Mouse (Mus musculus) ES-Bruce4 (cell line): ENCODE results near the gene March8. TPM values are rescaled to one million over a fixed set of nuclear protein-coding genes. Genes with fewer than 3 reads are reported as not detected.

Source experiments
- H3K27ac ChIP-seq: 2 replicates; pipeline ENCODE4 v1.5.1; 2012; ENCODE audit warnings: low read length, inconsistent platforms; ENCODE audit not compliant: insufficient read depth
- H3K27me3 ChIP-seq: 2 replicates; pipeline ENCODE4 v1.6.1; 2012; ENCODE audit warnings: mild to moderate bottlenecking, low read length, inconsistent platforms; ENCODE audit not compliant: control insufficient read depth, poor library complexity, insufficient read depth, severe bottlenecking
- H3K36me3 ChIP-seq: 2 replicates; pipeline ENCODE4 v1.6.1; 2012; ENCODE audit warnings: inconsistent platforms, mild to moderate bottlenecking, low read length, moderate library complexity; ENCODE audit not compliant: control insufficient read depth, poor library complexity, insufficient read depth, severe bottlenecking
- H3K4me1 ChIP-seq: one replicate; pipeline ENCODE4 v1.8.1; 2011; ENCODE audit warnings: low read length; ENCODE audit not compliant: control insufficient read depth, insufficient read depth
- H3K4me3 ChIP-seq: 2 replicates; pipeline ENCODE4 v1.5.1; 2011; ENCODE audit warnings: low read depth, mild to moderate bottlenecking, low read length
- H3K9ac ChIP-seq: 2 replicates; pipeline ENCODE4 v1.6.1; 2012; ENCODE audit warnings: low read depth, mild to moderate bottlenecking, inconsistent platforms; ENCODE audit not compliant: poor library complexity, severe bottlenecking
- H3K9me3 ChIP-seq: replicated peaks from 2 replicates; pipeline ENCODE4 v1.6.1; 2012; ENCODE audit warnings: mild to moderate bottlenecking, low read length, inconsistent platforms; ENCODE audit not compliant: control insufficient read depth, poor library complexity, insufficient read depth, severe bottlenecking
- CTCF ChIP-seq: IDR thresholded peaks from one replicate; pipeline ENCODE4 v1.8.1; 2011; ENCODE audit warnings: low read depth, low read length
- EP300 ChIP-seq: IDR thresholded peaks from 2 replicates; pipeline ENCODE4 v1.6.1; 2011; ENCODE audit warnings: low read depth, low read length; ENCODE audit not compliant: insufficient read depth
- POLR2A ChIP-seq: IDR thresholded peaks from one replicate; pipeline ENCODE4 v1.8.1; 2011; ENCODE audit warnings: low read length; ENCODE audit not compliant: insufficient read depth
- polyA plus RNA-seq: library from polyadenylated mRNA; stranded (reverse); fragments of >200 nt; gene quantifications from 2 replicates; pipeline ENCODE4 v1.2.4, GENCODE M21; 2011; ENCODE audit warnings: low read depth; ENCODE audit not compliant: missing spikeins, insufficient read depth, insufficient read length

Gene March8
- polyA plus RNA-seq, 1 experiment, result 29.0 TPM

- TF ChIP-seq EP300 (no peak), POLR2A (no peak), CTCF (no peak)
- Histone ChIP-seq H3K27ac (no peak overlapping the region), H3K4me3 (no peak overlapping the region), H3K4me1 (peaks cover 5% of the 10 kb centered on the region), H3K9me3 (no peaks in the 10 kb centered on the region), H3K27me3 (no peaks in the 10 kb centered on the region), H3K36me3 (no peaks in the 10 kb centered on the region), H3K9ac (no peak overlapping the region)
Observed at GRCm38 (mm10) chr6:116385194-116386044, 47.6 kb downstream of the March8 start.

- Histone ChIP-seq H3K27ac (no peak overlapping the region), H3K27me3 (no peaks in the 10 kb centered on the region), H3K4me1 (peaks cover 5% of the 10 kb centered on the region), H3K9ac (no peak overlapping the region), H3K4me3 (no peak overlapping the region), H3K9me3 (no peaks in the 10 kb centered on the region), H3K36me3 (no peaks in the 10 kb centered on the region)
- TF ChIP-seq EP300 (no peak), POLR2A (no peak), CTCF (no peak)
Observed at GRCm38 (mm10) chr6:116386045-116386415, 48.2 kb downstream of the March8 start.

GRCm38 (mm10) chr6:116386506-116386905 lies 48.7 kb downstream of the March8 start:
- H3K9ac ChIP-seq, result no peak overlapping the region
- no peak overlapping the region for H3K4me3 ChIP-seq
- peaks cover 5% of the 10 kb centered on the region for H3K4me1 ChIP-seq
- H3K27ac ChIP-seq, result no peak overlapping the region
- H3K36me3 ChIP-seq, result no peaks in the 10 kb centered on the region
- no peaks in the 10 kb centered on the region for H3K9me3 ChIP-seq
- H3K27me3 ChIP-seq, result no peaks in the 10 kb centered on the region
- no peak for TF ChIP-seq CTCF
- TF ChIP-seq EP300, result no peak
- no peak for TF ChIP-seq POLR2A

GRCm38 (mm10) chr6:116388068-116388467 lies 50.2 kb downstream of the March8 start:
- Histone ChIP-seq H3K27ac (no peak overlapping the region), H3K9me3 (no peaks in the 10 kb centered on the region), H3K36me3 (no peaks in the 10 kb centered on the region), H3K4me3 (no peak overlapping the region), H3K9ac (no peak overlapping the region), H3K27me3 (no peaks in the 10 kb centered on the region), H3K4me1 (peaks cover 5% of the 10 kb centered on the region)
- TF ChIP-seq CTCF, result no peak
- no peak for TF ChIP-seq POLR2A
- no peak for TF ChIP-seq EP300

GRCm38 (mm10) chr6:116389481-116389880 lies 51.7 kb downstream of the March8 start:
- H3K9ac ChIP-seq, result no peak overlapping the region
- peaks cover 5% of the 10 kb centered on the region for H3K4me1 ChIP-seq
- H3K27me3 ChIP-seq, result no peaks in the 10 kb centered on the region
- no peaks in the 10 kb centered on the region for H3K36me3 ChIP-seq
- TF ChIP-seq POLR2A, result no peak
- no peak for TF ChIP-seq EP300
- TF ChIP-seq CTCF, result no peak
- no peak overlapping the region for H3K27ac ChIP-seq
- H3K4me3 ChIP-seq, result no peak overlapping the region
- no peaks in the 10 kb centered on the region for H3K9me3 ChIP-seq

GRCm38 (mm10) chr6:116394916-116395648 lies 57.3 kb downstream of the March8 start:
- no peaks in the 10 kb centered on the region for H3K36me3 ChIP-seq
- no peaks in the 10 kb centered on the region; the same call in 1 of the 2 replicates for H3K27me3 ChIP-seq
- no peaks in the 10 kb centered on the region for H3K9me3 ChIP-seq
- H3K4me1 ChIP-seq, result no peaks in the 10 kb centered on the region
- no peak overlapping the region for H3K27ac ChIP-seq
- no peak overlapping the region for H3K9ac ChIP-seq
- TF ChIP-seq POLR2A (no peak), CTCF (no peak), EP300 (no peak)
- no peak overlapping the region for H3K4me3 ChIP-seq
